Mouse (Mus musculus) NIH3T3 (cell line): ENCODE measurements at regions not wholly inside any gene's neighbourhood (a gene's known extent, or its start where the extent isn't known, plus 50 kb on each side); places are given as distances from the start of the nearest gene placed in this dataset.
"Not testable (repeated sequence)": the region's sequence is repeated elsewhere in the genome, so short reads cannot be mapped to it uniquely, and the experiment has no call there.

Experiments
- DNase-seq: peaks from one replicate; pipeline ENCODE4 v3.0.0-alpha.2; 2012; ENCODE audit warnings: low read depth

DNA sequence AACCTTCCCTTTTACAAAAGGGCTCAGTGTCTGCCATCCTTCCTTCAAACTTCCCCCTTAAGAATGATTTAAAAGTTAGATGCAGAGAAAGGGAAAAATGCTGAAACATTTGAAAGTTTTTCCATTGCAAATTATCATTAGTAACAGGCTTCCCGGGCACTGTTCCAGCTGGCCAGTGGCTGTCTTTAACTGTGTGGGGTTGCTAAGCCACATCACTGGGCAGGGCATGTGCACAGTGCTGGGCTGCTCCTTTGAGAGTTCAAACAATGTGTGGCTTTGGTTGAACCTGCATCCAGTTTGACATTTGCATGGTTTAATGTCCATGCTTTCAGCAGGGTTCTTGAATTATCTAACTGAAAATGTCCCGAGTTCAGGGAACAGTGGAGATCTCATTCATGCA, 512.1 kb upstream of the Id2 start:
- peak; percentile 65 for DNase-seq

DNA sequence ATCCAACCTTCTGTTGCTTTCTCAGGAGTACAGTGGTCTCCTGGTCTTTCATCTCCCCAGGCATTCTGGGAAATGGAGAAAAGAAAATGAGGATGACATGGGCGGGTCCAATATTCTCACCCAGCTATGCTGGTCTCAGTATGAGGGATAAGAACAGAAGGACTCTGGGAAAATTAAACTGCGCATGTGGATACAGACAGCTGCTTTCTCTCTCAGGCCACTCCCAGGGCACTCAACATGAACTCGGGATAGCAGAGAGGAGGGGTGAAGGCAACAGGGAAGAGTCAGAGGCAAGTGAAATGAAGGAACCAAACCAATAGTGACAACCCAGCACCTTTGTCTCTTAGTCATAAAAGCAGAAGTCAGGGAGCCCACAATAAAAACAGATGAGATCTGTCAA, 508.5 kb upstream of the Id2 start:
- DNase-seq, result no peak

DNA sequence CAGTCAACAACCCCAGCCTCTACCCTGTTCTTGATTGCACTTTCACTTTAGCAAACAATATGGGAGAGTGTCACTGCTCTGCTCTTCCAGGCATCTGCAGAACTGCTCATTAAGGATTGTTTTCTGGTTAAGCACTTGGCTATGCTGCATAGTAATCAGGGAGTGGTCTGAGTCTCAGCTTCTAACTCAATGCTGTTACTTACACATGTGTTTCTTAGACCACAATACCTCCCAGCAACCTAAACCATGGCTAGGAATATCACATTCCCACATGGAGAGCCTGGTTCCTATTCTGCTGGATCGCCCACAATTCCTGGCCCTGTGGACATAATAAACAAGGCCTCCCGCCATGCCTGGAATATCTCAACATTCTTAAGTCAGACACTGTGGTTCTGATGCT, 493.3 kb upstream of the Id2 start:
- no peak for DNase-seq

DNA sequence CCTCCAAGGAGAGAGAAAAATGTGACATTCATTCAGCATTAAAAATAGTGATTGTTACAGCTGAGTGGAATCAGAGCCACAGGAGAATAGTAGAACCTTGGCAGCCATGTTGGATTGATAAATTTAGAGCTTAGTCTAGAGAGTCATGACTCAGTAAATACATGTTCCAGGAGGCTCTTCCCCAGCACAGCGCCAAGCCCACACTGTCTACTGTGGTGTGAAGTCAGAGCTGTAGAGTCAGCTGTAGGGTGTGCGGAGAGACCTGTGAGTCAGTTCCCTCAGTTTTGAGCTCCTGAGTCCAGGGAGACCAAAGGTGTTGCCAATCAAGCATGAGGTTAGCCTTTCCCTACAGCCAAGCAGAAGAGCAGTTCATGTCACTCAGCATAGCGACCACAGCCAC, 488.8 kb upstream of the Id2 start:
- no peak for DNase-seq

DNA sequence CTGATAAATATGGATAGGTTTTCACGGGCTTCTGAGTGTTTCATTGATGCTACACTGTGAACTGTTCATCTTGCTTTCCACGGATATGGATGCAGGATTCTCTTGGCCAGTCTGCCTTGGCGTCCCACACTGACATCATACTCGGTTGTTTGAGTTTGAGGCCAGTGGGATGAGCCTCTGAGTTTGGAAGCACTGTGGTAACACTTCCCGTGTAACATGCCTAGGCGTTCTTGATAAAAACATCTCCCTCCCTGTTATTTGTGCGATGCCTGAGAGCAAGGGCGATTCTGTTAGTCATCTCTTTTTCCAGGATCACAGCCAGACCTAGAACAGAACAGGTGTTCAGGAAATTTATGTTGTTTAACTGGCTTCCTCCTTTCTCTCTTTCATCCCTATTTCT, 482.5 kb upstream of the Id2 start:
- DNase-seq, result no peak

DNA sequence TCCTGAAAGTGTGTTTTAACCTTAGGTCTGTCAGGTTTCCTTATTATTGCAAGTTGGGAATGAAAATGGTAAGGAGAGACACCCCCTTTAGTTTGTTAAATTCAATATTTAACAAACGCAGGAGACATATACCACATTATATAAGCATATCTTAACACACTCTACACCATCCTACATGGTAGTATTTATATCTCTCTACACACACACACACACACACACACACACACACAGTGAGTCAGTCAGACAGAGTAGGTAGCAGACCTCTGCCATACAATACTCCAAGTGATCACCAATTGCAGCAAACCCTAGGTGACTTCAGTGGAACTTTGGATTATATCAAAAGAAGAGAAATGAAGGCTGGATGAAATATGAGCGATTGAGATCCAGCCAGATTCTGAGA, 468.2 kb upstream of the Id2 start:
- DNase-seq, result no peak

DNA sequence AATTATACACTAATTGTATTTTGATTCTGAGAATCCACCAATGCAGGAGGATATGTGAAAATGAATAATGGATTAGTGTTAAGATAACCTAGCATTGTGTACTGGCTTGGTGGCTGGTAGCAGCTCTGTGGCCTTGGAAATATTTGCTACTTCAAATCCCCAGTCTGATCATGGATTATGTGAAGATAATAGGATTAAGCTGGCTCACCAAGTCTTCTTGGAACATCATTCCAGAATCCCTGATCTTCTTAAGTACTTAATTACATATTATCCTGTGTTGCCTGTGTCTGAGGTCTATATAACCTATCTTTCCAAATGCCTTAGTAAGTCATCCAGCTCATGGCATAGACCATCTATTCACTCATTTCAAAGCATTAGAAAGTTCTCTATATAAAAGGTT, 462.7 kb upstream of the Id2 start:
- no peak for DNase-seq

DNA sequence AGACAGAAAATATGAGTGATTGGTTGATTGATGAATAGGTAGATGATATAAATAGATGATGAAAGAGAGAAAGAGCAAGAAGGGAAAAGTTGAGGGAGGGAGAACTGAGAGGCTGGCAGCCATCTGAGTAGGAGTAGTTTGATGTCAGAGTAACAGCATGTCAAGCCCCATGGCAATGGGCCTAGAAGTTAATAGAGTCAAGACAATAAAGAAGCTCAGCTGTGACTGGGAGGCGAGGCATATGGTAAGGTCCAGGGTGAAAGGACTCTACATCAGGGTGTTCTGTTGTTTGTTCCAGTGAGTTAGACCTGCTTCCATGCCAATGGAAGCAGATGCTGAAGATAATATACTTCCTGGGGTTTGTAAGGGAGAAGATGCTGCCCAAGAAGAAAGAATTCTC, 456.7 kb upstream of the Id2 start:
- DNase-seq, result no peak

DNA sequence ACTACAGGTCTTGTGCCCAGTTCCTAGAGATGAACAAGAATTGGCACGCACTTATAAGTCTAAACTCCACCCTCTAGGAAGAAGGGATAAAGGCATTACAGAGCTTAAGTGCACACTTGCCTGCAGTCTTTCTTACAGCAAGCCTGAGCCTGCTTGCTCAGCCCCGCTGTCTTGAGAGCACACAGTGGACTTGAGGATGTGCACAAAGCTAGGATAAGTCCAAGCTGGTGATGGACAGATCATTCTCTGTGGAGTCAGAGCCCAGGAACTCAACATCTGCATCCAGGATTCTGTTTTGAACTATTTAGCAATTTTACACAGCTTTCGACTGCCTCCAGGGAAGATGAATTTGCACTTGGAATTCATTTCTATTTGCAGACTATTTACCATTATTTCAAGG, 452.8 kb upstream of the Id2 start:
- DNase-seq, result peak; percentile 43

DNA sequence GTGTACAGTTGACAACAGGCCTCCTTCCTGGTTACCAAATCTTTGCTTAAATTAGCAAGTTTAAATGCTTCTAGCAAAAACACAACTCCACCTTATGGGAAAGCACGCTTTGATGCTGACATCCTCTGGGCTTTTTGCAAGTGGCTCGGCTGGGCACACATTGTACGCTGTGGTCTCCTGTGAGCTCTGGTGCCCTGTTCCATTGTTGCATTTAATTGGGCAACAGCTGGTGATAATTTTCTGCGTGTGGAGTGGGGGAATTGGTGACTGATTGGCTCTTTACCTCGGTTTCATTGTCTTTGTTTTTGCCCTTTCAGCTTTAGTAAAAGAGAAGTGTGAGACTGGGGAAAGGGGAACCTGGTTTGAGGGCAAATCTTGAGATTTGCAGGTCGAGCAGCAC, 447.3 kb upstream of the Id2 start:
- DNase-seq, result no peak

DNA sequence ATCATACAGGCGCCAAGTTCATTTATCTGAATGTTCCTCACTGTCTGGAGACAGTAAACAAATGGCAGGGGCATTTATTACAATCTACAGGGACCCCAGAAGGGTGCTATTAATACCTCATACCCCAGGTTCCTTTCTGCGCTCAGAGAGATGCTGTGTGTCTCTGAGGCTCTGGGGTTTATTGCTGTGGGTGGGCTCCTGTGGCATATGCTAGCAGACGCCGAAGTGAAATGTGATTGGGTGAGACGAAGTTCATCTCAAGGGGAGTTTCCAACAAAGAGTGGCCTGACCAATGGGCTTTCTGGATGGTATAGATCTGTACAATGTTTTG, 437.6 kb upstream of the Id2 start:
- DNase-seq, result no peak

DNA sequence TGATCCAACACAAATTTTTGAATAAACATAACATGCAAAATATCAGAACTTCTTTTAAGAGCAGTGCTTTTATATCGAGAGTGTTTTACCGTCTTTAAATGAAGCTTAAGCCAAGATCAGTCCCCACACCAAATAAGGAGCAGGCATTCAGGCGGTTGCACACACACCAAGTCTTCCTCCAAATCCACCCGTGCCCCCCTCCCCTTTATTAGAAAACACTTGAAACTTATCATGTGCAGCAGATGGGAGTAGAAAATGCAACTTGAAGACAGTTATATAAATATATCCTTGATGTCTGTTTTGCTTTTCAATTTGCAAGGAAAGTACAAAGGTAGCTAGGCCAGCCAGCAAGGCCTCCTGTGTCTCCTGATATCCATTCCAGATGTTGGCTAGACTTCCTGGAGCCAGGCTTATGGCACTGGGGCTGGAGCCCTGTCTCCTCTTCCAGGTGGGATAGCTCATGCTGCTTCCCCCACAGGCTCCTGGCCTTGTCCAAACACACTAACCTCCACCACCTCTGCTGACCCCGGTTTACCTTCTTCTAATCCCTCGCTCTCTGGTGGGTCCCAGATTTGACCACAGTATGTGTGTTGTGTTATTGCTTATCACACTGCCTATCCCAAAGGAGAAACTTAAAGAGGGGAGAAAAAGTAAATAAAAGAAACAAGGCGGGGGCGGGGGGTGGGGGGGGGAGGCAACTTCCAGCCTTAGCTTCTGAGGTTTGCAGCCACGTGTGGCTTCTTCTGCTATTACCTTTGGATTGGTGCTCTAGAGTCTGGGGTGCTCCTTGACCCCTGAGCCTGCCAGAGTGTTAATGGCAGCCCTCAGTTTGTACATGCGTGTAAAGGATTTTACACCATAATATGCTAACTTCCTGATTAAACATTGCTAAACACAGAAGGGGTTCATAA, 437.0 kb upstream of the Id2 start:
- DNase-seq, result no peak

DNA sequence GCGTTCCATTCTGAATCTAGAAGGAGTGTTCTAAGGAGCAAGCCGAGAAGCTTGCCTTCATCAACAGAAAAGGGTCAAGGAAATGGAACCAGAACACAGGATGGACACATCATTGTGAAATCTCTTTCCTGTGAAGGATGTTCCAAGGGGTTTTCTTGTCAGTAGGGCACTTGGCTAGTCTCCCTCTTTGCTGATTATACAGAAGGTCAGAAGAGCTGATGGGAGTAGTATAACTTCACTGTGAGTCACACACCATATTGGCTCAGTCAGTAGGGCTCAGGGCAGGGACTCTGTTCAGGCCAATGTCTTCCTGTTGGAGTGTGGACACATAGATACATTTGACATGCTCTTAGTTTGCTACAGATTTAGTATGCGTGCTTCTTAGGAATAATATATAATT, 433.5 kb upstream of the Id2 start:
- peak; percentile 37 for DNase-seq

DNA sequence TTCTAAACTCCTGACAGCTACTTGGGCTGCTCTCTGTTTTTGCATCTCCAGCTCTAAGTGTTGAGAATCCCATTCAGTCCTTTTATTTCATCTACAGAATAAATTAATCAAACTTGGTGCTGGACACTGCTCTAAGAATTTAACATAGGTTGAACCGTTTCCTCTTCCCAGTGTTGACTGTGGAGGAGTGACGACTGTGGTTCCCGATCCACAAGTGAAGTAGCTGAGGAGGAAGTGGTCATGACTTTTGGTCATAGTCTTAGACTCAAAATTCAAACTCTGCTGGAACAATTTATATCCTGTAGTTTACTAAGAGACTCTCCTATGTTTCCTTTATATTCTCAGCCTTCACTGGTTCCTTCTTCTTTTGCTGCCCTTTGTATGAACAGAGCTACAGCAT, 432.6 kb upstream of the Id2 start:
- DNase-seq, result no peak

DNA sequence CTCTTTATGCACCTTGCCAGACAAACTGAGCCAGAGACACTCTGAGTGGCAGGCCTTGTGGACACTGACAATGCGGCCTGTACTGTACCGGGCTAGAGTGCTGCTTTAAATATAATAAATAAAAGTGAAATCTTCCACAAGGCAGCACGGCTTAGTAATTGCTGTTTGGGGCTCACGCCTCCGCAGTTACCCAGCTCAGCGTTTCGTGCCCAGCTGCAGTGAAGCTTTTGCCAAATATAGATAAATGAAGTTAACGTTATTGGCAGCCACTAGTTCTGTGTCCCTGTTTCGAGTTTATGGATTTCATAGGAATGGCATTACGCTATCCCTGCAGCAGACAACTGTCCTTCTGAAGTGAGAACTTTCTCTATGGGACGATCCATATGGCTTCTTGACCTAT, 429.7 kb upstream of the Id2 start:
- DNase-seq, result no peak

DNA sequence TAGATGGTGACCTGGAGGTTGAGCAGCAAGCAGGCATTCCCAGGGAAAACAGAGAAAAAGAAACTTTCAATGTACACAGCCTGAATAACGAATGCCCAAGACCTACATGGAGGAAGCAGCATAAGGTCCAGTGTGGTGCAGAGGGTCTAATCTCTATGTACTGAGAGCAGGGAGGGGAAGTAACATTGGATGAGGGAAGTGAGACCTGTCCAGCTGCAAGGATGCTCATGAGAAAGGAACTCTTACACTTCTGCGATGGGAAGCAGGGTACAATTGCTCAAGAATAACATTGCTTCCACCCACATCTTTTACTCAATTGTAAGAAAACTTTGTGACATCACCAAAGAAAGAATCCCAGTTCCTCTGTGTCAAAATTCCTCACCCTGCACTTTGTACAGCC, 419.8 kb upstream of the Id2 start:
- no peak for DNase-seq

DNA sequence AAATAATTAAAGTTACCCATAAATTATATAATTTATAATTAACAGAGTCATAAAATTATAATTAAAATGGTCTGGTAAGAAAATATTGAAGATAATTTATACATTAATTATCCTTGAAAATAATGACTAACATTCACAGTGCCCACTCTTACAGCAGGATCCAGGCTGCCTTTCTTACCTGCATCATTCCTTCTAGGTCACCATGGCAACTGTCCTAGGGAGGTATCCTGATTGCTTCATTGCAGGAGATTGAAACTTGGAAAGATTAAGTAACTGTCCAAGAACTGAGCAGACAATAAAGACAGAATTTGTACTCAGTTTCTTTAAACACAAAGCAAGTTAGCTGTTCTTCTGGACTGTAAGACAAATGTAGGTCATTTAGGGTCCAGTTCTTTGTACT, 416.7 kb upstream of the Id2 start:
- DNase-seq, result no peak

DNA sequence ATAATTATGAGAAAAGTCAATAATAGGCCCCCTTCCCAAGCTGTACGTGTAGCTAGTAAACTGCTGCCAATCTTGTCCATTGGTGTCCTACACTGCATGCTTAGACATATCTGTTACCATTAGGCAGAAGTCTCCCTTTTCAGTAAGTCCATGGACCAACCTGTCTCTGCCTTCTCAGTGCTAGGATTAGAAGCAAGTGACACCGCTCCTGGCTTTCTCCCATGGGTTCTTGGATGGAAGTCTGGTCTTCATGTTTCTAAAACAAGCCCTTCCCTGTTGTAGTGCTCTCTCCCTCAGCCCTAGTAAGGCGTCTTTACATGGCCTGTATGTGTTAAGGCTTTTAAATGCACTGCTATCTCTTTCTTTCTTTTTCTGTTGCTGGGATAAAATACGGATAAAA, 412.7 kb upstream of the Id2 start:
- DNase-seq, result no peak

DNA sequence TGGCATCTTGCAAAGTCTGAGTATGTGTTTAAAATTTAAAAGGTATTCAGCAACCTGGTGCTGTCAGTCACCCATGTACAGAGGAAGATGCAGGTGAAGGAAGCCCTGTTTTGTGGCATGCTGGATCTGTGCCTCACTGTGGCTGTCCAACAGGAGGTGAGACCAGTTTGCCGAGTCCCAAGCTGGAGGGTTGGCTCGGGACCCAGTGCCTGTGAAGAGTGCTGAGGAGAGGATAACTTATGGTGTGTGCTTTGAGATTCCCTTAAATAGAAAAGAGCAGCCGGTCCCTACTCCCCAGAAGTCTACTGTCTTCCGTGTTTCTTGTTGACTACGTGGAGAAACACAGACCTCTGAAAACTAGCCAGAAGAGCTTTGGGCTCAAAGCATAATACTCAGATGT, 396.3 kb upstream of the Id2 start:
- no peak for DNase-seq

DNA sequence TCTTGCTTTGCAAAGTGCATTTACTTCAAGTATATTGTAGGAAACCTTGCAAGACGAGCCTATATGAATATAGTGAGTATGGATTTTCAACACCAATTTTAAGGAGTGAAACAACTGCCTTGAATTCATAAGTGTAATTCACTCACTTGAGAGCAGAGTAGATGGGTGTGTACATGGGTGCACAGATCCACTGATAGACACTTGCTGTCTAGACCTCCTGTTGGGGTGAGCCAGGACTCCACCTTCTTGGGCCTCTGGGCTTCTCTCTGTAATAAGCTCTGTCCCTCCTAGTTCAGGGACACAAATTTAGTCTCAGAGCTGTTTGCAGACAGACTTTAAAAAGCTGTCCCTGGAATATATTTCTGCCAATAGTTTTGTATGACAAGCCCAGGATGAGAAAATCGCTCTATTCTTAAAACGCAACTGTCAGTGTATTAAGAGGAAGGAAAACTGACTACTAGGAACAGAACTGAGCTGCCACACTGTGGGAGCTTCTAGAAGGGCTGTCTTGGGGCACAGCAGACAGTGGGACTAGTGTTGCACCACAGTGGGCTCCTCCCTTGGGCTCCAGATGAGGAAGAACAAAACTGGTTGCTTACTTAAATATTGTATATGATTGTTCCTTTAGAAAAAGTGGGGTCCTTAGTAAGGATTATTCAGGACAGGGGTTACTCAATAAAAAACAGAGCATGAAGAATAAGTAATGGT, 395.7 kb upstream of the Id2 start:
- no peak for DNase-seq

DNA sequence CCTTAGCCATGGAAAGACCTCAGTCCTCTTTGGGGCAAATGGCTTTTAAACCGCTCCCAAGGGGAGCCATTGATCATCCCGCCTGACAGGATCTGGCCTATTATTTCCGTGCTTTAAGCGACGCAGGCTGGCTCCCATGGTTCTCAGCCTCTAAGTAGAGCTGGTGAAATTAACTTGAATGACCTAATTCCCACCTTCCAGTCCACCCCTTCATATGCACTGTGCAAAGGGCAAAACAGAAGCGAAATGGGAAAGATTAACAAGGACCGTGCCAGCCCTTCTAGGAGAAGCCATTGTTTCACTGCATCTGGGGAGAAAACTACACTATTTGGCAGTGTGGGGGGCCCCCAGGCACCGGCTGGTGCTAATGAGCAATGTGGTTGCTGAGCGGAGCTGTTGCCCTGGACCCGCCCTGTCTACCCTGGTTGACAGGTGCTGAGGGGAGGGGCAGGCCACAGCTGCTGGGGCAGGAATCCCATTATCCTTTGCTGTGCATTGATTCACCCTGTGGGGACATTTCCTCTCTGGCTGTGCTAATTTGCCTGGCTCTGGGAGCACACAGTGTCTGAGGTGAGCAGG, 378.3 kb upstream of the Id2 start:
- no peak for DNase-seq

DNA sequence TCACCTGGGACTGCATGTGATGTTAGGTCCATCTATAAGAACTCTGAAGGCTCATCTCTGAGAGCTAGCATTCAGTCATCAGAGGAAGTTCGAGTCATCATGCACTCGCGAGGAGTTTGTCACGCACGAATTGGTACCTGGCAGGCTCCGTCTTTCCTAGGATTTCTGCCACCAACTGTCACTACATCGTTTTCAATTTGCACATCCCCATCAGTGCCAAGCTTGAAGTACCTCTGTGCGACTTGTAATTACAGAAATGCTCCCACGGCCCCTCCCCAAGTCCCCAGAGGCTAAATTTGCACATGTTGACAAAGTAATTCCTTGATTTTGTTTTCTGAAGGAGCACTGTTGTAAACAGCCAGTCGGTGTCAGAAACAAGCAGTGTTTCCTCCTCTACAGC, 372.2 kb upstream of the Id2 start:
- DNase-seq, result no peak

DNA sequence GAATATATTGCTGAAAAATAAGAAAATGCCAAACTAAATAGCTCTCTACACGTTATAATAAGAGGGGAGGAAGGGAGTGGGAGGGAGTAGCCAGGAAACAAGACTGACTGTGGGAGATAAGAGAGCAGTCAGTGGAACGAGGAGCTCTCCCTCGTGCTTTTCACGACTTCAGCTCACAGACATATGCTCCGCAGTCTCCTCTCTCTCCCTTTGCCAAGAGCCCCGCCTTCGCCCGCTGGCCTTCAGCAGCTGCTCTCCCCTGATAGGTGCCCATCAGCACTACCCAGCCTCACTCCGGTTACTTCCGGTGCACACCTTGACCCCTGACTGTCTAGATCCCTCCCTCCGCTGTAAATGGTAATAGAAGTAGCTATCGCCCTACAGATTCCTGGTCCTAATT, 370.8 kb upstream of the Id2 start:
- no peak for DNase-seq

DNA sequence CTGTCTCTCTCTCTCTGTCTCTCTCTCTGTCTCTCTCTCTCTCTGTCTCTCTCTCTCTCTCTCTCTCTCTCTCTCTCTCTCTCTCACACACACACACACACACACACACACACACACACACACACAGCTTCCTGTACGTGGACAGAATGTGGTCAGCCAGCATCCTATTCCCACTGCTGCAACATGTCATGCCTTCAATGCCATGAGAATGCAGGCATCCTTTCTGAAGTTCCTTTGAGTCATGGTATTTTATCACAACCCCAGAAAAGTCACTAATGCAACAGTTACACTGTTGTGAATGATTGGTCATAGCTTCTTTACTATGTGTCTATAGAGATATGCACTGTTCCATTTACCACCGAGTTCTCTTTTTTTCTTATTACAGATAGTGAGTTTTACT, 365.8 kb upstream of the Id2 start:
- not testable (repeated sequence) for DNase-seq
